Mouse (Mus musculus) spleen, adult 2 months (tissue): Measurements from ENCODE around the gene Rph3a.

Experiments used
- CTCF ChIP-seq: fragments of 200-500 bp; IDR thresholded peaks from 2 replicates; pipeline ENCODE4 v1.5.1; 2011; ENCODE audit warnings: mild to moderate bottlenecking, inconsistent platforms; ENCODE audit not compliant: insufficient read depth, insufficient read length, insufficient replicate concordance; ENCODE audit errors: extremely low read depth
- POLR2A ChIP-seq: fragments of 200-500 bp; IDR thresholded peaks from 2 replicates; pipeline ENCODE4 v1.6.1; 2011; ENCODE audit warnings: low read depth, low read length, inconsistent platforms

- TF ChIP-seq CTCF (no peak), POLR2A (no peak)
Measured at GRCm38 (mm10) chr5:121007130-121007529, 2.8 kb downstream of the Rph3a start.
